Mouse (Mus musculus) hindbrain, postnatal 0 days (tissue): ENCODE results near the gene Cetn3. TPM values are rescaled to one million over a fixed set of nuclear protein-coding genes. Genes with fewer than 3 reads are reported as not detected.

Experiments
- ATAC-seq: fragments of 200-750 bp; cut with Nextera tagmentation; 2 replicates; pipeline ENCODE4 v1.8.0; 2017; ENCODE audit warnings: mild to moderate bottlenecking, moderate TSS enrichment, moderate library complexity
- DNase-seq: peaks from one replicate; pipeline ENCODE4 v3.0.0-alpha.2; 2015; ENCODE audit warnings: low spot score
- H3K27ac ChIP-seq: fragments of 300-500 bp; sonication (generic); 2 replicates; pipeline ENCODE4 v1.5.1; 2014; ENCODE audit warnings: mild to moderate bottlenecking
- H3K27me3 ChIP-seq: fragments of 300-500 bp; sonication (generic); 2 replicates; pipeline ENCODE4 v1.6.1; 2014; ENCODE audit warnings: low read length, mixed read lengths; ENCODE audit not compliant: insufficient read depth
- H3K36me3 ChIP-seq: fragments of 300-500 bp; sonication (generic); 2 replicates; pipeline ENCODE4 v1.6.1; 2014; ENCODE audit warnings: low read length, mixed read lengths; ENCODE audit not compliant: insufficient read depth
- H3K4me1 ChIP-seq: fragments of 300-500 bp; sonication (generic); 2 replicates; pipeline ENCODE4 v1.6.1; 2014; ENCODE audit warnings: antibody characterized with exemption, low read length, mixed read lengths; ENCODE audit not compliant: insufficient read depth
- H3K4me2 ChIP-seq: fragments of 300-500 bp; sonication (generic); 2 replicates; pipeline ENCODE4 v1.6.1; 2014; ENCODE audit warnings: low read depth, mild to moderate bottlenecking, low read length, moderate library complexity, mixed read lengths
- H3K4me3 ChIP-seq: fragments of 300-500 bp; sonication (generic); 2 replicates; pipeline ENCODE4 v1.5.1; 2014; ENCODE audit warnings: low read length
- H3K9ac ChIP-seq: fragments of 300-500 bp; sonication (generic); replicated peaks from 2 replicates; pipeline ENCODE4 v1.6.1; 2014; ENCODE audit warnings: mild to moderate bottlenecking, low read length, moderate library complexity, mixed read lengths
- H3K9me3 ChIP-seq: fragments of 300-500 bp; sonication (generic); 2 replicates; pipeline ENCODE4 v1.6.1; 2016; ENCODE audit warnings: low read length, mixed read lengths
- CTCF ChIP-seq: IDR thresholded peaks from 2 replicates; pipeline ENCODE4 v1.5.1; 2016; ENCODE audit warnings: antibody characterized with exemption, control low read depth, low read depth
- WGBS: fragments of 180-500 bp; shearing (Covaris S2); extraction: QIAGEN DNeasy Blood & Tissue Kit; methylation state at CpG from one replicate; pipeline ENCODE4 v1.1.7; 2014; 5-methylcytosine and 5-hydroxymethylcytosine counted together
- polyA plus RNA-seq: library from polyadenylated mRNA; unstranded; fragments of >200 nt; fragmentation: Nextera tagmentation; extraction: Ambion mirVana; gene quantifications from 2 replicates; pipeline ENCODE4 v1.2.1, GENCODE M21; 2015
- total RNA-seq: library from RNA; depleted of rRNA; stranded (reverse); fragments of >200 nt; gene quantifications from 2 replicates; pipeline ENCODE4 v1.2.3, GENCODE M21; 2014; rRNA removed

Gene Cetn3
- total and polyA plus RNA-seq, 2 experiments from 2014 or later, result 42.5 to 318 TPM

DNA sequence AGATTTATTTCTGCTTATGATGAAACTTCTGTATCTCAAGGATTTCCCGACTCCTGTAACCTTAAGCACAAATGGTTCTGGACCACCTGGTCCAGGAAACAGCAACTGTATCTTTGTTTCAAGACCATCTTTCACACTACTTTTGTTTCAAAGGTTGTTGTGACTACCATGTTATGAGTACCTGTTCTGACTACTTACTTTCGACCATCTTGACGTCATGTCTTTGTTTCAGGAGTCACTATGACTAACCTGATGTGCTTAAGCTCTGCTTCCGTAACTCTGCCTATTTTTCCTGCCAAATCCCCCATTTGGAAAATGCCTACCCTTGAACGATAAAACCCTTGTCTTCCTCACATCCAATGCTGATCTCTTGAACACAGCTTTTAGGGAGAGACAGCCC, 55.1 kb downstream of the Cetn3 start:
- no peak overlapping the region for H3K9ac ChIP-seq
- DNase-seq, result no peak
- H3K4me3 ChIP-seq, result no peak overlapping the region
- no peak overlapping the region for H3K27ac ChIP-seq
- ATAC-seq, result no peak
- TF ChIP-seq CTCF, result no peak
- WGBS, result 92% methylated on average over 5 of the region's 5 CpGs
- no peaks in the 10 kb centered on the region for H3K27me3 ChIP-seq
- no peaks in the 10 kb centered on the region for H3K9me3 ChIP-seq
- H3K36me3 ChIP-seq, result no peaks in the 10 kb centered on the region
- H3K4me2 ChIP-seq, result no peak overlapping the region
- no peaks in the 10 kb centered on the region for H3K4me1 ChIP-seq

DNA sequence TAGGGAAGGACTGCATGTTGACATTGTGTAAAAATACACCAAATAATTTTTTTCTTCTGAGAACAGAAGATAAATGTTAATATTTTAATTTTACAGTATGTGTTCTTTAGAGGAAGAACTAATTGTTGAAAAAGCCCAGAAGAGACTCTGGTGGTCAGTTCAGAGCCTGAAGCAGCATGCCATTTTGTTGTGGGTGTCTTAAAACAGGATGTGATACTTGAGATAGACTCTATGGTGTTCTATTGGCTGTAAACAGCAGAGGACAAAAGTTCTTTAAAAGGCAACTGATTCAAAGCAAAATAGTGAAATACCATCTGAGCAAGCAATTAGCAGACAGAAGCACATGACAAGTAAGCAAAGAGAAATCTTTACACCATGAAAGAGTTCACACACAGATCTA, 56.1 kb downstream of the Cetn3 start:
- Histone ChIP-seq H3K9me3 (no peaks in the 10 kb centered on the region), H3K36me3 (no peaks in the 10 kb centered on the region), H3K9ac (no peak overlapping the region), H3K27ac (no peak overlapping the region), H3K27me3 (no peaks in the 10 kb centered on the region), H3K4me1 (no peaks in the 10 kb centered on the region), H3K4me3 (no peak overlapping the region), H3K4me2 (no peak overlapping the region)
- no peak for TF ChIP-seq CTCF
- DNase-seq (no peak), ATAC-seq (no peak)

DNA sequence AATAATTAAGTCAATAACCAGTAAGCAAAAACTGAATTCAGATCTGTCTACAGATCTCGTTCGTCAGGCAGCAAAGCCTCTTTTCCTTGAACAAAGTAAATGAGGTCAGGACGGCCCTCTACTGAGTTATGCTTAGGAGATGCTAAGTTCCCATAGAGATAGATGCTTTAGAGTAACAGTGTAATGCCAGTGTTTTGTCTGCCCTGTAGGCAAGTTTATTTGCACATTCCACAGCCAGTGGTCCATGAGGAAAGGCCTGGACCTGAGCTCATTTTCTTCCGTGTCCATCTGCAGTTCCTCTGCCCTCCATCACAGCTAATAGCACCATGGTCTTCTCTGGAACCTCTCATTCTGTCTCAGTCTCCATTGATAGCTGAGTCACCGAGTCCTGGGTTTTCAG, 57.4 kb downstream of the Cetn3 start:
- no peak overlapping the region for H3K4me3 ChIP-seq
- DNase-seq (no peak), ATAC-seq (no peak)
- no peak overlapping the region for H3K27ac ChIP-seq
- WGBS, result 66% methylated on average over 5 of the region's 5 CpGs
- H3K4me2 ChIP-seq, result no peak overlapping the region
- no peak overlapping the region for H3K9ac ChIP-seq
- no peak for TF ChIP-seq CTCF
- no peaks in the 10 kb centered on the region for H3K9me3 ChIP-seq
- no peaks in the 10 kb centered on the region for H3K4me1 ChIP-seq
- no peaks in the 10 kb centered on the region for H3K36me3 ChIP-seq
- no peaks in the 10 kb centered on the region for H3K27me3 ChIP-seq

DNA sequence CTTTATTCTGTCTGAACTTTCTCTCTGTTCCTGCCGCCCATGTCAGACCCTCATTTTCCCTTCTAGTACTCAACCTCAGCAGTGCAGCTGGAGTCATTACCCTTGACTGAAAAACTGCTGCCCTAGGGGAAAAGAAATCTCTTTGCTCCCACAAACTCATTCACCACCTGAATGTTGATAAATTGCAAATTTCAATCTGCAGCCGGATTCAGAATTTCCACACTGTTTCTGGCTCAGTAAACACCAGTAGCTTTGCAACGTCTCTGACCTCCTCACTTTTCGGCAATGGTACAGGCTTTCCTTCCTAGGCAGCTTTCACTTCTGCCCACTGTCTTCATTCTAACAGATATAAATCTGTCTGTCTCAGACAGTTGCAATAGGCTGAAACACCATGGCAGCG, 57.8 kb downstream of the Cetn3 start:
- Histone ChIP-seq H3K4me3 (no peak overlapping the region), H3K27ac (no peak overlapping the region), H3K9me3 (no peaks in the 10 kb centered on the region), H3K4me1 (no peaks in the 10 kb centered on the region), H3K4me2 (no peak overlapping the region), H3K36me3 (no peaks in the 10 kb centered on the region), H3K27me3 (no peaks in the 10 kb centered on the region), H3K9ac (no peak overlapping the region)
- DNase-seq (no peak), ATAC-seq (no peak)
- no peak for TF ChIP-seq CTCF
- 73% methylated on average over 5 of the region's 5 CpGs for WGBS

DNA sequence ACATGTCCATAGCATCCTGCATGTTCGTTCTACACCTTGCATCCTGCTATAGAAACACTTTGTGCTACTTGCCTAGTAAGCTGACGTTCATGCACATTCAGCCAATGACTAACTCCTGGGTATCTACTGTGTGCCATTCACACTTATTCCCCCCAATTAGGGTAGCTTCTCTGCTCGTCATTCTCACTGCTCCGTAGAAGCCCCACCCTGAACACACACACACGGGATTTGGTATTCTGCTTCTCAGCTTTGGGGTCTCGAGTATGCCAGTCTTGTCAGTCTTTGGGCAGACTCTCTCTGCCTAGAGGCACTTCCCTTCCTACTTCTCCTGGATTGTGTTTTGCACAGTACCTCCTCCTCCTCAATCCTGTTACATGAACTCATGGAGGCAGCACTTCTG, 59.4 kb downstream of the Cetn3 start:
- no peak overlapping the region for H3K4me3 ChIP-seq
- no peaks in the 10 kb centered on the region for H3K4me1 ChIP-seq
- ATAC-seq (no peak), DNase-seq (no peak)
- H3K4me2 ChIP-seq, result no peak overlapping the region
- H3K27ac ChIP-seq, result no peak overlapping the region
- H3K36me3 ChIP-seq, result no peaks in the 10 kb centered on the region
- no peaks in the 10 kb centered on the region for H3K9me3 ChIP-seq
- H3K27me3 ChIP-seq, result no peaks in the 10 kb centered on the region
- H3K9ac ChIP-seq, result no peak overlapping the region
- no peak for TF ChIP-seq CTCF
- 72% methylated on average over 6 of the region's 6 CpGs for WGBS

Other genes starting within 250 kb of the Cetn3 start
- gene Adgrv1, start 149.9 kb upstream of the Cetn3 start, total RNA-seq, result 7.8 and 10.3 TPM in 2 replicates
- 4.2 and 5.4 TPM in 2 replicates for gene Adgrv1, start 149.9 kb upstream of the Cetn3 start, polyA plus RNA-seq
- 12.8 and 48.7 TPM in 2 replicates for gene Lysmd3, start 125.4 kb upstream of the Cetn3 start, total RNA-seq
- 10.3 and 12.5 TPM in 2 replicates for gene Lysmd3, start 125.4 kb upstream of the Cetn3 start, polyA plus RNA-seq
- gene Polr3g, start 72.1 kb upstream of the Cetn3 start, total RNA-seq, result 4.2 and 5.5 TPM in 2 replicates
- 3.9 and 7.8 TPM in 2 replicates for gene Polr3g, start 72.1 kb upstream of the Cetn3 start, polyA plus RNA-seq
- gene Mblac2, start 71.7 kb upstream of the Cetn3 start, total RNA-seq, result 33.2 and 38.2 TPM in 2 replicates
- 64.7 and 67.7 TPM in 2 replicates for gene Mblac2, start 71.7 kb upstream of the Cetn3 start, polyA plus RNA-seq